Mouse (Mus musculus) layer of hippocampus, adult 2 months (tissue): ENCODE measurements at regions not wholly inside any gene's neighbourhood (a gene's known extent, or its start where the extent isn't known, plus 50 kb on each side); places are given as distances from the start of the nearest gene placed in this dataset.
A peak's percentile ranks its signal among the peaks of the same experiment; 100 is the strongest.

ENCODE experiments used
- DNase-seq, 2 experiments: peaks; one replicate each; pipeline ENCODE4 v3.0.0; 2022; ENCODE audit warnings: low spot score in 2 of 2
- H3K27ac ChIP-seq: fragments of 200-600 bp; 2 replicates; pipeline ENCODE4 v1.8.1; 2022
- H3K4me3 ChIP-seq: fragments of 200-600 bp; 2 replicates; pipeline ENCODE4 v1.8.1; 2022; ENCODE audit warnings: mild to moderate bottlenecking
- CTCF ChIP-seq: fragments of 200-600 bp; conservative IDR thresholded peaks from 2 replicates; pipeline ENCODE4 v1.8.1; 2022; ENCODE audit warnings: antibody characterized with exemption, mild to moderate bottlenecking, moderate library complexity

DNA sequence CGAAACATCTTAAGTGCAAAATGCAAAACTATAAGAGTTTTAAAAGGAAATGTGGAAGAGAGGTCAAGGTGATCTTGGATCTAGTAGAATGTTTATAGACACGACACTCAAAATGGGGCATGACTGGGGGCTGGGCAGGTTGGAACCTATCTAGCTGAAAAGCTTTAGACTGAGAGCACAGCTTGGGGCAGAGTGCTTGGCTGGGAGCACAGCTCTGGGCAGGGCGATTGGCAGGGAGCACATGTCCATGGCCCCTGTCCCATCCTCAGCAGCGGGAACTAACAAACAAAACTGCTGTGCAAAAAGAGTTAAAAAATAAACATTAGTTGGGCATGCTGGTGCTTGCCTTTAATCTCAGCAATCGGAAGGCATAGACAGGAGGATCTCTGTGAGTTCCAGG, 279.6 kb downstream of the Ptpru start:
- TF ChIP-seq CTCF, result no peak
- H3K27ac ChIP-seq, result no peak overlapping the region
- no peak for DNase-seq
- no peak overlapping the region for H3K4me3 ChIP-seq

DNA sequence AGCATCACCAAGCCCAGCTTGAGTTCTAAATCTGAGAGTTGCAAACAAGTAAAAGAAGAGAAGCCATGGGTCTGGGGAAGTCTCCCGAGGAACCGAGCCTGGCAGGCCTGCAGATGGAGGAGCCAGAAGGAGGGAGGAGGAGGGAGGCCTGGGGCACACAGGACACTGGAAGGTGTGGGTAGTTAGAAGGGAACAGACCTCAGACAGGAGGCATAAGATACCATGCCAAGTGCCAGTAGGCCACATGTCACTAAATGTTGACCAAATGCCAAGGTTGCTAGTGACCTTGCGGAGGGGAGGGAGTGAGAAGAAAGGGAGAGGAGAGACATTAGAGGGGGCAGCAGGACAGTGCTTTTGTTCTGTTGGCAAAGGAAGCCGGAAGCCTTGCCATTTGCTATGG, 274.2 kb downstream of the Ptpru start:
- DNase-seq, result no peak
- no peak overlapping the region for H3K4me3 ChIP-seq
- H3K27ac ChIP-seq, result no peak overlapping the region
- TF ChIP-seq CTCF, result no peak

DNA sequence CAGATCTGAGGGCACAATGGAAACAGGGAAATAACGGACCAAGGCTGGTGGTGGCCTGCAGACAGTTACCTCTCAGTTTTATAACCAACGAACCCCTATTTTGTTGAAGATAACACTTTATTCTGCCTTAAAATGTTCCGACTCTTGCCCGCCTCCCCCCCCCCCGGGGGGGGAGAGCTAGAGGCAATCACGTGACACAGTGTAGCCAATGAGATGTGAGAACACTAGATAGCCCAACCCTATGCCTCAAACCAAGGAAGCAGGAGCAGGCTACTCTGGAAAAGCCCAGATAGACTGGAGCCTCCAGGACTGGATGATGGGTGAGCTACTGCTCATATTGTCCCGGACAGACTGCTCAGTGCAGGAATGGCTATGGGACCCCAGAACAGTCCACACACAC, 272.9 kb downstream of the Ptpru start:
- no peak for TF ChIP-seq CTCF
- H3K4me3 ChIP-seq, result no peak overlapping the region

DNA sequence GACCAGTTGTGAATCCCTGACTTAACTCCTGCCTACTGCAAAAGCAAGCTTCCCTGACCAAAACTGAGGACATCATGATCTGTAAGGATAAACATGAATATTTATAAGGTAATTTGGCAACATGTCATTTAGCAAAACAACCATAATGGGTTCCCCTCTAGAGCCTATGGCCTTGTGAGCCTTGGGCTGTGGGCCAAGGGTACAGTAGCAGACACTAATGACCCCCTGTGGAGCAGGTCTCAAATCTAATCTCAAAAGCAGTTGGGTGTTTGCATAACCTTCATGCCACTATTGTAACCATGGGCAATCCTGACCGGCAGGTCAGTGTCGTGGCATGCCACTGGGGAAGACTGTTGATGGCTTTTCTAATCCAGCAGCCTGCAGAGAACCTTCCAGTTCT, 270.8 kb downstream of the Ptpru start:
- Histone ChIP-seq H3K27ac (no peak overlapping the region), H3K4me3 (no peak overlapping the region)
- DNase-seq, result no peak
- TF ChIP-seq CTCF, result no peak

More for the DNA sequence above, 272.9 kb downstream of the Ptpru start:
- H3K27ac ChIP-seq, result no peak overlapping the region
- no peak for DNase-seq

GRCm38 (mm10) chr4:131569156-131569555, 268.9 kb downstream of the Ptpru start:
- TF ChIP-seq CTCF, result no peak
- no peak overlapping the region for H3K27ac ChIP-seq
- H3K4me3 ChIP-seq, result no peak overlapping the region
- no peak for DNase-seq

DNA sequence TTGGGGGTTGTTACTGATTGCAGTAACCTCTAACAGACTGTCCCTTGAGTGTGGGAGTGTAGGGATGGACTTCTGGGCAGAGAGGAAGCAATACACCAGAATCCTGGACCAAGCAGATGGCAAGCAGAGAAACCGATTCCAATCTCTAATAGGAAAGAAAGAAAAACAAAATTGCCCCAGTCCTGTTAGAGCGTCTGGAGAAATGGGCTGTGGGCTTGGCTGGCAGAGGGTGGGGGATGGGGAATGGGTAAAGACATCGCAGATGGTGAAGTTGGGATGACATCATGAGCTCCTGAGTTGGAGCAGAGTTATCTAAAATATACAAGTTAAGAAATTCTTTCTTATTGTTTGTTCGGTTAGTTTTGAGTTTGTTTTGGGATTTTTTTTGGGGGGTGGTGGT, 260.5 kb downstream of the Ptpru start:
- Histone ChIP-seq H3K4me3 (no peak overlapping the region), H3K27ac (no peak overlapping the region; the same call in 1 of the 2 replicates)
- DNase-seq, result peak; percentile 13 to 28
- no peak for TF ChIP-seq CTCF

DNA sequence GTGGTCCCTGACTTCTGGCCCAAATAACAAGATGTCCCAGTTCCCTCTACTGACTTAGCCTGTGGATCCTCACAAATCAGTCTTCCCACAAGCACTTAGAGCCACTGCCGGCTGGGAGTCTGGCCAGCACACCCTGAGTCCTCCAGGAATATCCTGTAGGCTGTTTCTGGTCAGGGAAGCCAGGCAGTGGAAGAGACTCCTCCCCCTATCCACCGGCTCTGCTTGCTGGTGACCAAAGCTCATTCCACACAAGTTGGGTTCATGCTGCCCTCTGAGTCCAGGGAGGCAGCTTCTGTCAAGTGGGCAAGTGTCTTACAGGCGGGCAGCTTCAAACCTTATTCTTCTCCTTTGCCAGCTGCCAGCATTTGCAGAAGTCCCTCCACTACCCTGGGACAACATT, 252.1 kb downstream of the Ptpru start:
- no peak for DNase-seq
- Histone ChIP-seq H3K4me3 (no peak overlapping the region), H3K27ac (no peak overlapping the region)
- TF ChIP-seq CTCF, result no peak

- no peak for DNase-seq
- Histone ChIP-seq H3K4me3 (no peak overlapping the region), H3K27ac (no peak overlapping the region)
- no peak for TF ChIP-seq CTCF
Observed at GRCm38 (mm10) chr4:131587536-131587935, 250.6 kb downstream of the Ptpru start.

DNA sequence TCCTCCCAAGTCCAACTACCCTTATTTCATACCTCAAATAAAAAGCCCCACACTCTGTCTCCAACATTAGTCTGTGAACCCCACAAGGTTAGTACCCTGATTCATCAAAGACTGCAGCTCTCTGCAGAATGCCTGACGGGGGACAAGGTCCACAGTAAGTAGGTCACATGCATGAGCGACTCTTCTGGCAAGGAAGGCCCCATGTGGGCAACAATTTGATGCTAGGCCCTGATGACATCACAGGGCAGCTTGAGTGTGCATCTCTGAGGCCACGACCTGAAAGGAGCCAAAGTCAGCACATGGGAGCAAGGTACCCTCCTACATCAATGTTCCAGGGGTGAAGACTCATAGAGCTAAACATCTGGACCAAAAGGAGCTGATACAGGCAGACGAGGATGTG, 248.0 kb downstream of the Ptpru start:
- no peak overlapping the region for H3K4me3 ChIP-seq
- DNase-seq, result no peak
- TF ChIP-seq CTCF, result no peak
- H3K27ac ChIP-seq, result no peak overlapping the region

DNA sequence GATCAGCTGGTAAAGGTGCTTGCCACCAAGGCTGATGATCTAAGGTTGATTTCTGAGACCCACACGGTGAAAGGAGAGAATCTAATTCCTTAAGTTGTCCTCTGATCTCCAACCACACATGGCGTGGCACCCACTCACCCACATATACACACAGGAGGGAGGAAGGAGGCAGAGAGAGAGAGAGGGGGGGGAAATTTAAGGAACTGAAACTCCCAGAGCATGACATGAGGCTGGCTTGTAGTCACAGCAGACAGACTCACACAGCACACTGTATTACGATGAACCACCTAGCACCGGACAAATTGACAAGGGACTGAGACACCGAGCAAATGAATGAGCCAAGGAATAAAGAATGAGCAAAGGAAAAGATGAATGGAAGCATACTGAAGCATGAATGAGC, 246.6 kb downstream of the Ptpru start:
- H3K27ac ChIP-seq, result no peak overlapping the region
- DNase-seq, result no peak
- no peak overlapping the region for H3K4me3 ChIP-seq
- no peak for TF ChIP-seq CTCF

GRCm38 (mm10) chr4:131597996-131598395, 240.1 kb downstream of the Ptpru start:
- no peak overlapping the region for H3K27ac ChIP-seq
- H3K4me3 ChIP-seq, result no peak overlapping the region
- peak; percentile 17 to 37 for DNase-seq
- TF ChIP-seq CTCF, result no peak

DNA sequence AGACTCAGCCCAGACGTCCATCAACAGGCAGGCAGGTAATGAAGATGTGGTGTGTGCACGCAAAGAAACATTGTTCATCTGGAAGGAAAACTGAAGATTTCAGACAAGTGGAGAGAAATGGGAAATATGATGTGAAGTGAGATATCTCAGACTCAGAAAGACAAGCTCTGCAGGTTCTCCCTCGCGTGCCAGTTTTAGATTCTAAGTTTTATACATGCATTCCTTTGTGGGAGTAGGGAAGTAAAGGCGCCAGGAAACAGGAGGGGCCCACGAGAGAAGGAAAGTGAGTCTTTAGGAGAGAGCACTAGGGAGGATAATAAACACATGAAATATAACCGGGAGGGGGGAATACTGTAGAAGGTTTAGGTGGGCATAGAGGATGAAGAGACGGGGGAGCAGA, 223.7 kb downstream of the Ptpru start:
- H3K27ac ChIP-seq, result no peak overlapping the region
- H3K4me3 ChIP-seq, result no peak overlapping the region
- DNase-seq, result no peak
- TF ChIP-seq CTCF, result no peak

GRCm38 (mm10) chr4:131615587-131615986, 222.5 kb downstream of the Ptpru start:
- peak; percentile 32 to 40 for DNase-seq
- no peak for TF ChIP-seq CTCF
- no peak overlapping the region for H3K4me3 ChIP-seq
- no peak overlapping the region for H3K27ac ChIP-seq

GRCm38 (mm10) chr4:131638105-131638504, 200.0 kb downstream of the Ptpru start:
- no peak for DNase-seq
- H3K4me3 ChIP-seq, result no peak overlapping the region
- H3K27ac ChIP-seq, result no peak overlapping the region
- TF ChIP-seq CTCF, result no peak

GRCm38 (mm10) chr4:131656034-131656433, 182.1 kb downstream of the Ptpru start:
- no peak overlapping the region for H3K4me3 ChIP-seq
- DNase-seq, result no peak
- TF ChIP-seq CTCF, result no peak
- H3K27ac ChIP-seq, result no peak overlapping the region
